Mouse (Mus musculus) layer of hippocampus, adult 6 months (tissue): ENCODE results near the gene Tbc1d2. TPM values are rescaled to one million over a fixed set of nuclear protein-coding genes. Genes with fewer than 3 reads are reported as not detected.

Experiments
- long read RNA-seq, 2 experiments: library from polyadenylated mRNA; unstranded; transcript quantifications; one replicate each; pipeline ENCODE4 v2.0.0; 2019 to 2020
- polyA plus RNA-seq: library from polyadenylated mRNA; unstranded; fragments of <200 nt; fragmentation: Nextera tagmentation; gene quantifications from 2 replicates; pipeline ENCODE4 v1.2.3, GENCODE M21; 2021

Tbc1d2 gene
- 0.92 and 1.5 TPM in 2 replicates for polyA plus RNA-seq
- long read RNA-seq, experiment 1, partial matches to known transcripts = 1 of 1 reads
- long read RNA-seq, experiment 1, other reads (novel, unspliced or antisense) = 0 of 1 reads
- long read RNA-seq, experiment 2, full-length matches to known transcripts = 9 of 16 reads
- long read RNA-seq, experiment 2, partial matches to known transcripts = 3 of 16 reads
- long read RNA-seq, experiment 2, other reads (novel, unspliced or antisense) = 4 of 16 reads

GRCm38 (mm10) chr4:46650086-46650753 is at the start of gene Tbc1d2:
Gene Tbc1d2, minus strand, starts transcription at chr4:46650209.

GRCm38 (mm10) chr4:46601844-46602423 is 48.1 kb downstream of the Tbc1d2 start, which contains the start of gene Coro2a:
Gene Coro2a, minus strand, starts transcription at chr4:46602202.

Other genes with a start within 250 kb of the Tbc1d2 start
- not detected in 2 replicates for gene Hemgn, start 236.7 kb downstream of the Tbc1d2 start, polyA plus RNA-seq
- 44.3 and 45.7 TPM in 2 replicates for gene Anp32b, start 199.3 kb downstream of the Tbc1d2 start, polyA plus RNA-seq
- gene Nans, start 161.0 kb downstream of the Tbc1d2 start, polyA plus RNA-seq = 15.6 and 15.8 TPM in 2 replicates
- 0.56 and 0.80 TPM in 2 replicates for gene Trim14, start 114.1 kb downstream of the Tbc1d2 start, polyA plus RNA-seq
- 12.0 and 15.6 TPM in 2 replicates for gene Coro2a, start 48.0 kb downstream of the Tbc1d2 start, polyA plus RNA-seq